Mouse (Mus musculus) intestine, embryonic 14.5 days (tissue): ENCODE data around the gene Vac14. TPM values are rescaled to one million over a fixed set of nuclear protein-coding genes. Genes with fewer than 3 reads are reported as not detected.
"Not testable (repeated sequence)": the region's sequence is repeated elsewhere in the genome, so short reads cannot be mapped to it uniquely, and the experiment has no call there.

Experiments used
- ATAC-seq: fragments of 200-750 bp; cut with Nextera tagmentation; replicated peaks from 2 replicates; pipeline ENCODE4 v1.8.0; 2017; ENCODE audit warnings: low read depth, moderate number of reproducible peaks, moderate TSS enrichment, moderate library complexity; ENCODE audit not compliant: low FRiP score, low TSS enrichment
- DNase-seq: peaks from one replicate; pipeline ENCODE4 v3.0.0-alpha.2; 2018; ENCODE audit warnings: low spot score
- H3K27ac ChIP-seq: fragments of 300-500 bp; sonication (generic); 2 replicates; pipeline ENCODE4 v1.5.1; 2014; ENCODE audit warnings: low read depth, mild to moderate bottlenecking, control low read depth
- H3K27me3 ChIP-seq: fragments of 300-500 bp; sonication (generic); replicated peaks from 2 replicates; pipeline ENCODE4 v1.6.1; 2014; ENCODE audit warnings: low read length, control low read depth; ENCODE audit not compliant: control insufficient read depth, insufficient read depth
- H3K36me3 ChIP-seq: fragments of 300-500 bp; sonication (generic); 2 replicates; pipeline ENCODE4 v1.6.1; 2014; ENCODE audit warnings: low read length, control low read depth; ENCODE audit not compliant: control insufficient read depth, insufficient read depth
- H3K4me1 ChIP-seq: fragments of 300-500 bp; sonication (generic); replicated peaks from 2 replicates; pipeline ENCODE4 v1.6.1; 2014; ENCODE audit warnings: low read length, control low read depth, mixed read lengths; ENCODE audit not compliant: control insufficient read depth, insufficient read depth
- H3K4me2 ChIP-seq: fragments of 300-500 bp; sonication (generic); 2 replicates; pipeline ENCODE4 v1.6.1; 2014; ENCODE audit warnings: low read length
- H3K4me3 ChIP-seq: fragments of 300-500 bp; sonication (generic); 2 replicates; pipeline ENCODE4 v1.5.1; 2014; ENCODE audit warnings: low read depth, low read length, control low read depth, mixed read lengths
- H3K9ac ChIP-seq: fragments of 300-500 bp; sonication (generic); 2 replicates; pipeline ENCODE4 v1.6.1; 2014; ENCODE audit warnings: mild to moderate bottlenecking, low read length
- H3K9me3 ChIP-seq: fragments of 300-500 bp; sonication (generic); 2 replicates; pipeline ENCODE4 v1.6.1; 2016; ENCODE audit warnings: low read length, control low read depth; ENCODE audit not compliant: control insufficient read depth
- WGBS: fragments of 180-500 bp; shearing (Covaris S2); extraction: QIAGEN DNeasy Blood & Tissue Kit; methylation state at CpG from one replicate; pipeline ENCODE4 v1.1.7; 2014; 5-methylcytosine and 5-hydroxymethylcytosine counted together
- polyA plus RNA-seq: library from polyadenylated mRNA; unstranded; fragments of >200 nt; fragmentation: Nextera tagmentation; extraction: Ambion mirVana; gene quantifications from 2 replicates; pipeline ENCODE4 v1.2.1, GENCODE M21; 2014

Gene Vac14
- polyA plus RNA-seq, 1 experiment from 2014 or later = 27.2 TPM

GRCm38 (mm10) chr8:110665000-110665399 lies 46.6 kb downstream of the Vac14 start:
- DNase-seq = no peak
- Histone ChIP-seq H3K4me2 (no peak overlapping the region), H3K9me3 (no peaks in the 10 kb centered on the region), H3K4me3 (no peak overlapping the region), H3K36me3 (peaks cover 5% of the 10 kb centered on the region), H3K27me3 (no peaks in the 10 kb centered on the region), H3K9ac (no peak overlapping the region), H3K27ac (no peak overlapping the region), H3K4me1 (0 out of 2 replicates have a peak, but pooled peaks cover 2% of the 10 kb centered on the region)
- ATAC-seq = no peak
- WGBS = 92% methylated on average over 3 of the region's 3 CpGs

DNA sequence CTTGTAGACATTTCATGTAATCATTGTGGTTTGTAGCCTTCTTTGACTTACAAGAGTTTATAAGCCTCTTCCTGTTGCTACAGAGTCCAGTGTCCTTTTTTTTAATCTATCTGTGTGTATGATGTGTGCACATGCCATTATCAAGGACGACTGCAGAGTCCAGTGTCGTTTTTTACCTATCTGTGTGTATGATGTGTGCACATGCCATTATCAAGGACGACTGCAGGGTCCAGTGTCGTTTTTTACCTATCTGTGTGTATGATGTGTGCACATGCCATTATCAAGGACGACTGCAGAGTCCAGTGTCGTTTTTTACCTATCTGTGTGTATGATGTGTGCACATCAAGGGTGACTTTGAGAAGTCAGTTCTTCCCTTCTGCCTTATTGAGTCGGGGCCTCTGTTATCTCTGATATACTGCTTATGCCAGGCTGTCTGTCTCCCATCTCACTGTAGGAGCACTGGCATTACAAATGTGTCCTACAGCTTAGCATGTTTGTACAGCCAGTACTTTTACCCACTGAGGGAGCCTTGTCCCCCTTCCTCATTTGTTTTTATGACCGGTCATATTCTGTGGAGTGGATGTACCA lies 49.3 kb downstream of the Vac14 start:
- WGBS = 79% methylated on average over 8 of the region's 8 CpGs
- H3K4me1 ChIP-seq, H3K9me3 ChIP-seq, H3K4me3 ChIP-seq, H3K4me2 ChIP-seq, DNase-seq, H3K27ac ChIP-seq, H3K27me3 ChIP-seq, H3K9ac ChIP-seq, ATAC-seq: not testable (repeated sequence)
- peaks cover 16% of the 10 kb centered on the region; the same call in 1 of the 2 replicates for H3K36me3 ChIP-seq

GRCm38 (mm10) chr8:110669932-110670628 lies 51.7 kb downstream of the Vac14 start:
- Histone ChIP-seq H3K9ac (no peak overlapping the region), H3K27me3 (no peaks in the 10 kb centered on the region), H3K9me3 (no peaks in the 10 kb centered on the region), H3K4me1 (0 out of 2 replicates have a peak, but pooled peaks cover 2% of the 10 kb centered on the region), H3K27ac (no peak overlapping the region), H3K4me3 (no peak overlapping the region), H3K36me3 (0 out of 2 replicates have a peak, but pooled peaks cover 16% of the 10 kb centered on the region), H3K4me2 (no peak overlapping the region)
- no peak for DNase-seq
- ATAC-seq = 0 out of 2 replicates have a peak, but pooled peaks have one; percentile 11
- WGBS = 67% methylated on average over 8 of the region's 8 CpGs

DNA sequence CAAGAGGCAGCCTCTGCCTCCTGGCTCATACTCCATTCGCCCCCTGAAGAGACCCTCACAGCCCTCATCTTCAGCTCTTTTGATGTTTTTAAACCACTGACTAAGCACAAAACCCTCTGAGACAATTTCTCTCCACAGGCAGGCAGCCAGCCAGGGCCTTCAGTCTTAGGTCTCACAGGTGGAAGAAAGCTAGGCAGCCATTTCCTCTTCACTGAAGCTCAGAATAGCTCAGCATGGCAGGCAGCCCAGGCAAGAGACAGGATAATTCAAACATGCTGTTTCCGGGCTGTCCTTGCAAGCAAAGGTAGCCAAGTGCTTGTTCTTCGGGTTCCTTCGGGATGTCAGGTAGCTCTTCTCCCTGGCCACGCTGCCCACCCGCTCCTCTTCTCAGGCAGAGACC lies 52.9 kb downstream of the Vac14 start:
- Histone ChIP-seq H3K27me3 (no peaks in the 10 kb centered on the region), H3K36me3 (peaks cover 21% of the 10 kb centered on the region; the same call in 1 of the 2 replicates), H3K9me3 (no peaks in the 10 kb centered on the region), H3K4me1 (0 out of 2 replicates have a peak, but pooled peaks cover 2% of the 10 kb centered on the region), H3K4me3 (no peak overlapping the region), H3K27ac (no peak overlapping the region), H3K9ac (no peak overlapping the region), H3K4me2 (no peak overlapping the region)
- WGBS = 81% methylated on average over 6 of the region's 6 CpGs
- DNase-seq (no peak), ATAC-seq (no peak)

DNA sequence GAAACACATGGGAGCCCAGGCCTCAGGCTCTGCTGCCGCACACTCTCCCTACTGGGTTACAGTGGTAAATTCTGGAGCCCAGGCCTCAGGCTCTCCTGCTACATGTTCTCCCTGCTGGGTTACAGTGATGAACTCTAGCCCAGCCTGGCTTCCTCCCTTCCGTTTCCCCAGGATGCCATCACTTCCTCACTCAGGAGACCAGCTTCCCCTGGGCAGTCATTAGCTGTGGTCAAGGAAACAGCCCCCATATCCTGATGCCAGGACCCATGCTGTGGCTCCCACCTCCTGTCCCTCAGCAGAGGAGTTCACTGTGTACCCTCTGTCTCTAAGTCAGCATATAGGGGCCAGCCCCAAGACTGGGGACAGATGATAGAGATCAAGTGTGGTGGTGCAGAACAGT lies 53.7 kb downstream of the Vac14 start:
- DNase-seq = no peak
- H3K27ac ChIP-seq = no peak overlapping the region

DNA sequence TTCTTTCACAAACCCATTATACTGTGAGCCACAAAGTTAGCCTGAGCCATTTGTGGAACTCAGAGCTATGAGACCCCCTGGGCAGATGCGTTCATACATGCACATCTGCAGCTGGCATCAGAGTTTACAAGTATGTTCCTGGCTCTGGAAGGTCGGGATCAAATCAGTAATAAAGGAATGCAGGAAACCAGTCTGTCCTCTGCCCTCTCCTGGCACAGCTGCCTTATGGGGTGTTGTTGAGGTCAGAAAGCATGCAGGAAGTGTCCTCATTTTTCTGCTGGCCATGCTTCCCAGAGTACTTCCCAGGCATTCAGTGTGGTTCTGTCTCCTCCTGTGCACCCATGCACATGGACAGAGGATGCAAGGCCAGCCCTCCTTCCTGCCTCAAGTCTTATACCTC lies 54.8 kb downstream of the Vac14 start:
- Histone ChIP-seq H3K4me3 (no peak overlapping the region), H3K4me2 (no peak overlapping the region), H3K4me1 (0 out of 2 replicates have a peak, but pooled peaks cover 2% of the 10 kb centered on the region), H3K27me3 (no peaks in the 10 kb centered on the region), H3K36me3 (peaks cover 26% of the 10 kb centered on the region; the same call in 1 of the 2 replicates), H3K9ac (no peak overlapping the region), H3K9me3 (no peaks in the 10 kb centered on the region), H3K27ac (no peak overlapping the region)
- DNase-seq = no peak
- ATAC-seq = no peak
- WGBS = 76% methylated on average over 2 of the region's 2 CpGs

More for the DNA sequence above, 53.7 kb downstream of the Vac14 start:
- no peak for ATAC-seq
- 84% methylated on average over 2 of the region's 2 CpGs for WGBS
- peaks cover 26% of the 10 kb centered on the region; the same call in 1 of the 2 replicates for H3K36me3 ChIP-seq
- no peaks in the 10 kb centered on the region for H3K27me3 ChIP-seq
- H3K4me1 ChIP-seq = 0 out of 2 replicates have a peak, but pooled peaks cover 2% of the 10 kb centered on the region
- H3K9ac ChIP-seq = no peak overlapping the region
- no peaks in the 10 kb centered on the region for H3K9me3 ChIP-seq
- H3K4me3 ChIP-seq = no peak overlapping the region
- no peak overlapping the region for H3K4me2 ChIP-seq

GRCm38 (mm10) chr8:110674589-110674988 lies 56.2 kb downstream of the Vac14 start:
- peaks cover 26% of the 10 kb centered on the region; the same call in 1 of the 2 replicates for H3K36me3 ChIP-seq
- no peak overlapping the region for H3K4me2 ChIP-seq
- no peaks in the 10 kb centered on the region for H3K27me3 ChIP-seq
- no peaks in the 10 kb centered on the region for H3K9me3 ChIP-seq
- DNase-seq (no peak), ATAC-seq (no peak)
- no peak overlapping the region for H3K27ac ChIP-seq
- no peak overlapping the region for H3K4me3 ChIP-seq
- H3K9ac ChIP-seq = no peak overlapping the region
- no peaks in the 10 kb centered on the region for H3K4me1 ChIP-seq
- WGBS = 89% methylated on average over 1 of the region's 1 CpGs

- H3K4me1 ChIP-seq = no peaks in the 10 kb centered on the region
- DNase-seq (no peak), ATAC-seq (no peak)
- H3K27me3 ChIP-seq = no peaks in the 10 kb centered on the region
- WGBS = 57% methylated on average over 5 of the region's 5 CpGs
- H3K9ac ChIP-seq = no peak overlapping the region
- no peaks in the 10 kb centered on the region for H3K9me3 ChIP-seq
- peaks cover 15% of the 10 kb centered on the region; the same call in 1 of the 2 replicates for H3K36me3 ChIP-seq
- H3K4me2 ChIP-seq = no peak overlapping the region
- H3K4me3 ChIP-seq = no peak overlapping the region
- no peak overlapping the region for H3K27ac ChIP-seq
Observed at GRCm38 (mm10) chr8:110676702-110677101, 58.3 kb downstream of the Vac14 start.
